Mouse (Mus musculus): Measurements from ENCODE around the gene Neurod6.
"Not testable (repeated sequence)": the region's sequence is repeated elsewhere in the genome, so short reads cannot be mapped to it uniquely, and the experiment has no call there.

The Neurod6 gene

GRCm38 (mm10) chr6:55680974-55681373, at the start of gene Neurod6:
Gene Neurod6, minus strand, starts transcription at chr6:55681263.
- no peak for DNase-seq (ENCODE audit: low read depth)

GRCm38 (mm10) chr6:55717209-55717608, 36.1 kb upstream of the Neurod6 start:
- peak; percentile 2 for DNase-seq (ENCODE audit: low read depth)

- DNase-seq (ENCODE audit: low read depth) = no peak
Measured at GRCm38 (mm10) chr6:55715446-55715845, 34.4 kb upstream of the Neurod6 start.

- DNase-seq (ENCODE audit: low read depth) = not testable (repeated sequence)
Measured at GRCm38 (mm10) chr6:55710913-55711312, 29.9 kb upstream of the Neurod6 start.

- DNase-seq (ENCODE audit: low read depth) = no peak
Measured at GRCm38 (mm10) chr6:55704759-55705104, 23.7 kb upstream of the Neurod6 start.

GRCm38 (mm10) chr6:55704061-55704758, 23.1 kb upstream of the Neurod6 start:
- no peak for DNase-seq (ENCODE audit: low read depth)

- no peak for DNase-seq (ENCODE audit: low read depth)
Measured at GRCm38 (mm10) chr6:55700392-55701386, 19.6 kb upstream of the Neurod6 start.

- no peak for DNase-seq (ENCODE audit: low read depth)
Measured at GRCm38 (mm10) chr6:55690015-55690531, 9.0 kb upstream of the Neurod6 start.

- DNase-seq (ENCODE audit: low read depth) = no peak
Measured at GRCm38 (mm10) chr6:55683506-55683905, 2.4 kb upstream of the Neurod6 start.

GRCm38 (mm10) chr6:55682886-55683285, 1.8 kb upstream of the Neurod6 start:
- DNase-seq (ENCODE audit: low read depth) = no peak

- DNase-seq (ENCODE audit: low read depth) = no peak
Measured at GRCm38 (mm10) chr6:55678571-55679185, 2.4 kb downstream of the Neurod6 start.

GRCm38 (mm10) chr6:55677326-55677725, 3.7 kb downstream of the Neurod6 start:
- DNase-seq (ENCODE audit: low read depth) = no peak

- DNase-seq (ENCODE audit: low read depth) = no peak
Measured at GRCm38 (mm10) chr6:55676663-55677311, 4.3 kb downstream of the Neurod6 start.

- no peak for DNase-seq (ENCODE audit: low read depth)
Measured at GRCm38 (mm10) chr6:55676141-55676662, 4.9 kb downstream of the Neurod6 start.

- DNase-seq (ENCODE audit: low read depth) = no peak
Measured at GRCm38 (mm10) chr6:55667801-55668200, 13.3 kb downstream of the Neurod6 start.

GRCm38 (mm10) chr6:55661126-55661915, 19.7 kb downstream of the Neurod6 start:
- DNase-seq (ENCODE audit: low read depth) = no peak

GRCm38 (mm10) chr6:55649996-55650395, 31.1 kb downstream of the Neurod6 start:
- no peak for DNase-seq (ENCODE audit: low read depth)

GRCm38 (mm10) chr6:55649581-55649980, 31.5 kb downstream of the Neurod6 start:
- DNase-seq (ENCODE audit: low read depth) = no peak

- no peak for DNase-seq (ENCODE audit: low read depth)
Measured at GRCm38 (mm10) chr6:55648886-55649285, 32.2 kb downstream of the Neurod6 start.

GRCm38 (mm10) chr6:55647771-55648280, 33.2 kb downstream of the Neurod6 start:
- DNase-seq (ENCODE audit: low read depth) = no peak
